Mouse (Mus musculus) neural tube, embryonic 13.5 days (tissue): ENCODE measurements around the gene Fli1. TPM values are rescaled to one million over a fixed set of nuclear protein-coding genes. Genes with fewer than 3 reads are reported as not detected.
A peak's percentile ranks its signal among the peaks of the same experiment; 100 is the strongest.

Experiments used
- ATAC-seq: fragments of 200-750 bp; cut with Nextera tagmentation; 2 replicates; pipeline ENCODE4 v1.8.0; 2017; ENCODE audit warnings: low read depth, mild to moderate bottlenecking, moderate TSS enrichment, moderate library complexity
- H3K27ac ChIP-seq: fragments of 300-500 bp; sonication (generic); replicated peaks from 2 replicates; pipeline ENCODE4 v1.5.1; 2015; ENCODE audit warnings: moderate library complexity, mild to moderate bottlenecking, inconsistent platforms
- H3K27me3 ChIP-seq: fragments of 300-500 bp; sonication (generic); 2 replicates; pipeline ENCODE4 v1.6.1; 2015; ENCODE audit warnings: mild to moderate bottlenecking, inconsistent platforms
- H3K36me3 ChIP-seq: fragments of 300-500 bp; sonication (generic); 2 replicates; pipeline ENCODE4 v1.6.1; 2015; ENCODE audit warnings: mild to moderate bottlenecking, inconsistent platforms
- H3K4me1 ChIP-seq: fragments of 300-500 bp; sonication (generic); replicated peaks from 2 replicates; pipeline ENCODE4 v1.6.1; 2015; ENCODE audit warnings: inconsistent platforms
- H3K4me2 ChIP-seq: fragments of 300-500 bp; sonication (generic); 2 replicates; pipeline ENCODE4 v1.6.1; 2015; ENCODE audit warnings: inconsistent platforms, mild to moderate bottlenecking, moderate library complexity
- H3K4me3 ChIP-seq: fragments of 300-500 bp; sonication (generic); 2 replicates; pipeline ENCODE4 v1.5.1; 2015; ENCODE audit warnings: mild to moderate bottlenecking, inconsistent platforms
- H3K9ac ChIP-seq: fragments of 300-500 bp; sonication (generic); 2 replicates; pipeline ENCODE4 v1.6.1; 2015; ENCODE audit warnings: moderate library complexity, mild to moderate bottlenecking, inconsistent platforms
- H3K9me3 ChIP-seq: fragments of 300-500 bp; sonication (generic); 2 replicates; pipeline ENCODE4 v1.6.1; 2016; ENCODE audit warnings: inconsistent platforms
- WGBS: fragments of 180-500 bp; shearing (Covaris S2); methylation state at CpG from one replicate; pipeline ENCODE4 v1.1.7; 2015; 5-methylcytosine and 5-hydroxymethylcytosine counted together
- polyA plus RNA-seq: library from polyadenylated mRNA; unstranded; fragments of >200 nt; fragmentation: Nextera tagmentation; extraction: Ambion mirVana; gene quantifications from 2 replicates; pipeline ENCODE4 v1.2.1, GENCODE M21; 2015

Fli1 gene
- polyA plus RNA-seq, 1 experiment from 2014 or later, result 10.1 TPM

DNA sequence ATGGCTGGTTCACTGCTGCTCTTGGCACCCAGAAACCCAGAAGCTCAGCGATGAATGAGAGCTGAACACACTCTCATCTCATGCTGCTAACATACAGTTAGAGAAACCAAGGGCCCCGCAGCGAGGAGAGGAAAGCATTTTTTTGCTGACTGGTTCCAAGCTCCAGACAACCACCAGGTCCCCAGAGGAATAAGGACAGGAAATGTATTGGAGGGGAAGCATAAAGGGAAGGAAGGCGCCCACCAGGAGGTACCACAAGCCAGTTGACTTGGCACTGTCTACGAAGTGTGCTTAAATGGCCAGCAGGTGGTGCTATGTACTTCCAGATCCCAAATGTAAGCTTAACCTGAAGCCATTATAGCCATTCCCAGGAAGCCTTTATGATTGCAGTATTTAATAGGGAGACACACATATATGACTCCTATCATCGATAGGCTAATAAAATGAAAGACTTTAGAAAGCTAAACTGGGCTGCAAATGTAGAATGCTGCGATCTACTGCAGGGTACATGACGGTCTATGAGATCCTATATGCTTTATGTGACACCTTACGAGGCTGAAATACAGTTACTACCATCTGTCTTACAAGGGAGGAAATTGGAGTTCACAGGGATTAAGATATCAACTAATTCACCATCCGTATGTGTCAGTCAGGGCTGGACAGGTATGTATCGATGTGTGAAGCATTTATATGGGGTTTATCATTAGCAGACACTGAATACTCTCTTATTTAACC lies 137.3 kb downstream of the Fli1 start:
- Histone ChIP-seq H3K4me3 (no peak overlapping the region), H3K27ac (no peak overlapping the region), H3K27me3 (peaks cover 28% of the 10 kb centered on the region), H3K9me3 (no peaks in the 10 kb centered on the region), H3K4me2 (no peak overlapping the region), H3K36me3 (no peaks in the 10 kb centered on the region), H3K9ac (no peak overlapping the region), H3K4me1 (peaks cover 14% of the 10 kb centered on the region)
- peak; percentile 73 for ATAC-seq
- 38% methylated on average over 11 of the region's 11 CpGs for WGBS

DNA sequence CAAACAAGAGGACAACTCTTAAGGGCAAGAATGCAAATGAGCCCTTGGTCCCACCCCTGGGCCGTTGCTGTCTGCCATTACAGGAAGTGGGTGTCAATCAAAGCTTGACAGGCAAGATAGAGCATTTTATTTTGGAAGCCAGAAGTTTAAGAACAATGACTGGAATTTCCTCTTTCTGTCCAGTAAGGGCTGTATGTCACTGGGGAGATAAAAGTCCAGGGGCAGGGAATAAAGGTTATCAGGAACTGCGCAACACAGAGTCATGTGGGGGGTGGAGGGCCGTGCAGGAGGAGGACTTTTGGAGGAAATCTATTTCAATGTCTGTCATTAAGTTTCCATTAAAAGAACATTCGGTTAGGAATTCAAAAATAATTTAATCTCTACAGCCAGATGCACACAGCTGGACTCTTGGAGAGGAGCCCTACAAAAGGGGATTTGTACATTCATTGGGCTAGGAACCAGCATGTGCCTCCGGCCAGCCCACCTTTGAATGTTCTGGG lies 141.9 kb downstream of the Fli1 start:
- WGBS, result 65% methylated on average over 5 of the region's 5 CpGs
- no peak overlapping the region for H3K4me3 ChIP-seq
- ATAC-seq, result no peak
- H3K4me1 ChIP-seq, result no peaks in the 10 kb centered on the region
- no peak overlapping the region for H3K4me2 ChIP-seq
- no peaks in the 10 kb centered on the region for H3K27me3 ChIP-seq
- no peak overlapping the region for H3K9ac ChIP-seq
- H3K36me3 ChIP-seq, result no peaks in the 10 kb centered on the region
- H3K27ac ChIP-seq, result 0 out of 2 replicates have a peak overlapping the region, but pooled peaks have one; percentile 5
- no peaks in the 10 kb centered on the region for H3K9me3 ChIP-seq

DNA sequence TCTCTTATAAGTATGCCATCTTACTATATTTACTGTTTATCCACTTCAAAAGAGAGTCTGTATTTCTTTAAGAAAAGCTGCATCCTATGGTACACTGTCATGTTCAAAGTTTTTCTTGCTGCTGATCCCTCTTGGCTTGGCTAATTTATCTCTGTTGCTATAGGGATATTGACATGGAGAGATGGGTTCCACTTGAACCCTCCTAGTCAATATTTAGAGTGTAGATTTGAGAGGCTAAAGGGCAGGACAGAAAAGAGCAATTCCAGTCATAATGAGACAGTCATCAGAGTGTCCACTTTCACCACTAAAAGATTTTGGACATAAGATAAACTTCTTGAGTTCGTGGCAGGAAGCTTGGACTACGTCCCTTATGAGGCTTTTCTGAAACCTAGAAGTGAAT lies 142.4 kb downstream of the Fli1 start:
- no peaks in the 10 kb centered on the region for H3K27me3 ChIP-seq
- H3K9ac ChIP-seq, result no peak overlapping the region
- no peak overlapping the region for H3K4me2 ChIP-seq
- 85% methylated on average over 2 of the region's 2 CpGs for WGBS
- H3K27ac ChIP-seq, result no peak overlapping the region
- no peaks in the 10 kb centered on the region for H3K4me1 ChIP-seq
- H3K9me3 ChIP-seq, result no peaks in the 10 kb centered on the region
- no peaks in the 10 kb centered on the region for H3K36me3 ChIP-seq
- ATAC-seq, result no peak
- H3K4me3 ChIP-seq, result no peak overlapping the region

DNA sequence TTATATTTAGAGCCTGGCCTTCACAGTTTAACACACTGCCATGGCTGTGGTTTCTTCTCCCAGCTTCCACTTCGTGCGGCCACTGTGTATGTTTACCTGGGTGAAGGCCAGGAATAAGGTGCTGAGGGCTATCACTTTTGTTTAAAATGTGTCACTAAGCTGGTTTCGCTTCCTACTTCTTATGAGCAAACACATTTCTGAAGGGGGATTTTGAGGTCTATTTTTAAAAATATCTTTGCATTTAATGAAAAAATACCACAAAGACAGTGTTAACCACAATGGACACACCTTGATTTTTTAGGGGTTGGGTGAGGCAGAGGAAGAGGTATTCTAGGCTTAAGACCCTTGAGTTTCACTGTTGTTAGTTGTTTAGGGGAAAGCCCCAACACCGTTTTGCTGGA lies 147.9 kb downstream of the Fli1 start:
- Histone ChIP-seq H3K27ac (no peak overlapping the region), H3K36me3 (no peaks in the 10 kb centered on the region), H3K4me2 (no peak overlapping the region), H3K4me1 (no peaks in the 10 kb centered on the region), H3K4me3 (no peak overlapping the region), H3K9ac (no peak overlapping the region), H3K9me3 (no peaks in the 10 kb centered on the region), H3K27me3 (no peaks in the 10 kb centered on the region)
- ATAC-seq, result no peak
- 88% methylated on average over 4 of the region's 4 CpGs for WGBS

DNA sequence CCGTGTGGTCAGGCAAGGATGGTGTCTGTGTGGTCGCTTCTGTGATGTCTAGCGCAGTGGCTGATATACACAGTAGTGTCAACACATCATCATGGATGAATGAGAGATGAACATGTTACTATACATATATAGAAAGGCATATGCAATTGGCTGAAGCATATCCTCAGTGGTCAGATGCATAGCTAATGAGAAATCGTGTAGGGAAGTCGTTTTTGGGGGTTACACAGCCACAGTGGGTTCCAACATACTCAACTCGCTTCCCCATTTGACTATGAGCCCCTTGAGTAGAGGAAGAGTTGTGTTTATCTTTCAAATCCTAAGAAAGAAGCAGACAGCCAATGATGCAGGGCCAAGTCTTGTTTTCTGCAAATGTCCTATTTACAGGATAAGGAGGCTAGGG lies 149.9 kb downstream of the Fli1 start:
- WGBS, result 85% methylated on average over 6 of the region's 6 CpGs
- no peaks in the 10 kb centered on the region for H3K36me3 ChIP-seq
- H3K4me1 ChIP-seq, result no peaks in the 10 kb centered on the region
- no peak overlapping the region for H3K9ac ChIP-seq
- no peak for ATAC-seq
- no peak overlapping the region for H3K27ac ChIP-seq
- no peaks in the 10 kb centered on the region for H3K9me3 ChIP-seq
- H3K4me3 ChIP-seq, result no peak overlapping the region
- H3K4me2 ChIP-seq, result no peak overlapping the region
- no peaks in the 10 kb centered on the region for H3K27me3 ChIP-seq

DNA sequence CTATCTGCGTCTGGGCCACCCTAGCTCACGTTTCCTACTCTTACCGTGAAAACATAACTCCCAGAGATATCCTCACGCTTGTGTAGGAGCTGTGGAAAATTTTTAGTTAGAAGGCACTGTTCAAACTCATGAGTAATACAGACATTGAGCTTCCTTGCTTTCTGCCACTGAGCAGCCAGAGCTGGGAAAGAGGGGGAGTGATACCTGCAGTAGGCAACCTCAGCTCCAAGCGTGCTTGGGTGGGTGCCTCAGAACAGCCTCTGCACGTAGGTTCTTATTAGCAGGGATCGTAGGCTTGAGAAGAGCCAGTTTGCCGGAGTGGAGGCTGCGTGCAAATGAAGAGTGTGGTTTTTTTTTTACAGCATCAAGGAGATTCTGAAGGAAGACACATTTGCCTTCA lies 151.0 kb downstream of the Fli1 start:
- no peak overlapping the region for H3K4me2 ChIP-seq
- ATAC-seq, result no peak
- H3K9ac ChIP-seq, result no peak overlapping the region
- H3K4me3 ChIP-seq, result no peak overlapping the region
- WGBS, result 93% methylated on average over 9 of the region's 9 CpGs
- H3K9me3 ChIP-seq, result no peaks in the 10 kb centered on the region
- H3K27ac ChIP-seq, result no peak overlapping the region
- no peaks in the 10 kb centered on the region for H3K27me3 ChIP-seq
- H3K36me3 ChIP-seq, result no peaks in the 10 kb centered on the region
- no peaks in the 10 kb centered on the region for H3K4me1 ChIP-seq

DNA sequence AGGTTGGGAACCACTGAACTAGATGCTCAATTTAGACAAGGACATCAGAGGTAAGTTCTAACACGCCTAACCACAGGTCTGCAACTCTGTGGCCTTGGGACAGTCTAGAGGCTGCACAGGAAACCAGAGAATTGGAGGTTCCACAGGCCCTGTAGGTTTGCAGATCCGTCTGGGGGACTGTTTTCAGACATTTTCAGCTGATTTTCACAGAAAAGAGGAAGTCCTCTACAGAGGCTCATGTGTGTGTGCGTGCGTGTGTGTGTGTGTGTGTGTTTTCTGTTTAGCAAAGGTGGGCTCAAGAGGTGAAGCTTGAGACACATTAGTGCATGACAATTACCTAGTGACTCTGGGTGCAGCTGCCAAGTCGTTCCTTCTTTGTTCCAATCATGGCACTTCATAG lies 151.6 kb downstream of the Fli1 start:
- Histone ChIP-seq H3K4me1 (no peaks in the 10 kb centered on the region), H3K36me3 (no peaks in the 10 kb centered on the region), H3K4me2 (no peak overlapping the region), H3K27me3 (no peaks in the 10 kb centered on the region), H3K9ac (no peak overlapping the region), H3K4me3 (no peak overlapping the region), H3K27ac (no peak overlapping the region), H3K9me3 (no peaks in the 10 kb centered on the region)
- ATAC-seq, result no peak
- 91% methylated on average over 5 of the region's 5 CpGs for WGBS

DNA sequence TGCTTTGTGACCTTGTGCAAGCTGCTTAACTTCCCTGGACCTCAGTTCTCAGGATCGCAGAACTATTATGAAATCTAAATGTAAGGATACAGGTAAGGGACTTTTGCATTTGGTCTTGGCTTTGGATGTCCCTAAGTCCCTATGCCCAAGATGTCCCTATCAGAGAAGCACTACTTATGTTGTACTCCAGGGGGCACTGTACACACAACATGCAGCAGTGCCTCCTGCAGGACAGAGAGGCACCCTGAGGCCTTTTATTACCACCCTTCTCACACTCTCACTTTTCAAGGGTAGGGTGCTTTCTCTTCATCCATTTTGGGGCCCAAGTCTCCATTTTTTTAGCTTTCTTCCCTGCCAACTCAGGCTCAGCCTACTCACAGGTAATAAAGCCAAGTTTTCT lies 154.5 kb downstream of the Fli1 start:
- Histone ChIP-seq H3K27me3 (no peaks in the 10 kb centered on the region), H3K9me3 (no peaks in the 10 kb centered on the region), H3K4me2 (no peak overlapping the region), H3K27ac (no peak overlapping the region), H3K4me3 (no peak overlapping the region), H3K36me3 (no peaks in the 10 kb centered on the region), H3K4me1 (no peaks in the 10 kb centered on the region), H3K9ac (no peak overlapping the region)
- no peak for ATAC-seq
- WGBS, result 95% methylated on average over 1 of the region's 1 CpGs

DNA sequence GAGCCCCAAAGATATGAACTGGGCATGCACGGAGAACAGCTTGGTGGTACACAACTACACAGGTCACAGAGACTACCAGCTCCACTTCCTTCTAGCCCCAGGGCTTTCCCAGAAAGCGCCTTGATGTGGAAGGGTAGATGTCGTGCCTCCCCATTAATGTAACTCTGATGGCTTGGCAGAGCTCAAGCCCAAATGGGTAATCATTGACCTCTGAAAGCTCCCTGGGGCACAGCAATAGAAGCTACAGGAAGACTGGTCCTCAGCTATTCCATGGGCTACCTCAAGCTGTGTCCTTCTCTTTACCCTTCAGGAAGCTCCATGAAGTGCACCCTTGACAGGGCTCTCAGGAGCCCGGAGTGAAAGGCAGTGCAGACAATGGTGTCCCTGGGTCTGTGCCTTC lies 157.8 kb downstream of the Fli1 start:
- no peaks in the 10 kb centered on the region for H3K27me3 ChIP-seq
- ATAC-seq, result no peak
- no peaks in the 10 kb centered on the region for H3K9me3 ChIP-seq
- no peak overlapping the region for H3K9ac ChIP-seq
- H3K4me2 ChIP-seq, result no peak overlapping the region
- no peak overlapping the region for H3K4me3 ChIP-seq
- H3K4me1 ChIP-seq, result no peaks in the 10 kb centered on the region
- 75% methylated on average over 4 of the region's 4 CpGs for WGBS
- no peak overlapping the region for H3K27ac ChIP-seq
- H3K36me3 ChIP-seq, result no peaks in the 10 kb centered on the region

DNA sequence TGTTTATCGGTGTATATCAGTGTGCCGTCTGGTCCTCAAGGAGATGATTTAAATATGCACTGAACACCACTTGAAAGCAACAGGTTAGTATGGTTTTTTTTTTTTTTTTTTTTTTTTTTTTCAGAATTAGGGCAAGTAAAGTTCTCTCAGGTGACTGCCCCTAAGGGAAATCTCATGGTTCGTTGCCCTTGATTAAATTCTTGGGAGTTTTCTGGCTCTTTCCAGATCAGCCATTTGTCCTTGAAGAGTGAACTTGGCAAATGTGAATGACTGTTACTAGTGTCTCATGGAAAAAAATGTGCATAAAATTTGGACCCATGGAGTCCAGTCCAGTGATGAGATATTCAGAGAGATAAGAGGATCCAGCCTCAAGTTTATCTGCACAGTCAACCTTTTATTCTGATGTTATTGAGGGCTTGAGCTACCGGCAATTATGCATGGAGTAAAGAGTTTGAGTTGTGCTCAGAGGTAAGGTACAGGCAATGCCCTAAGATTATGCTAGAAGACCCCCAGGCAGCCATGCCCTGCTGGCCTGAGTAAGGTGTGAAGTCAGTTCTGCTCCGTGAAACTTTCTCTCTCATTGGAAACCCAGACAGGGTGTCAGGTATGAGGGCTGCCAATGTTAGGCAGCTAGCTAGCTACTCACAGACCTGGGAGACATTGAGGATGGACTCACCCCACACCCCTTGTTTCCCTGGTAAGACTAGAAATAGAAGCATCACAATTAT lies 165.6 kb downstream of the Fli1 start:
- Histone ChIP-seq H3K9me3 (no peaks in the 10 kb centered on the region), H3K36me3 (no peaks in the 10 kb centered on the region), H3K27ac (no peak overlapping the region), H3K9ac (no peak overlapping the region), H3K4me1 (no peaks in the 10 kb centered on the region), H3K4me3 (no peak overlapping the region), H3K4me2 (no peak overlapping the region), H3K27me3 (no peaks in the 10 kb centered on the region)
- 86% methylated on average over 5 of the region's 5 CpGs for WGBS
- no peak for ATAC-seq

DNA sequence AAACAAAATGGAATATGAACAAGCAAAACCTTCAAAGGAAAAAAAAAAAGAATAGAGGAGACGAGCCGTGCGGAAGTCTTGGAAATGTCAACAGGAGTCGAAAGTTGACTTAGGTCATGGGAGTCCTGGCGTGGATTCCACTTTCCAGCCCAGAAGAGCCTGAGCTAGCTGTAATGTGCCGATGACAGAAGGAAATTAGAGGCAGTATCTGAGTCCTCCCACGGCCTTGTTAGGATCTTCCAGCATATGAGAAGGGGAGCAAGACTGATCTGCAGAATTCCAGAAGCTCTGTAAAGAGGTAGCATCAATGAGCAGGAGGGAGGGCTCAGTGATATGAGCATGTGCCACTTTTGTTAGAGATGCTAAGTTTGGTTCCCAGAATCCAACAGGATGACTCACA lies 166.6 kb downstream of the Fli1 start:
- Histone ChIP-seq H3K9me3 (no peaks in the 10 kb centered on the region), H3K36me3 (no peaks in the 10 kb centered on the region), H3K4me1 (no peaks in the 10 kb centered on the region), H3K9ac (no peak overlapping the region), H3K4me3 (no peak overlapping the region), H3K4me2 (no peak overlapping the region), H3K27ac (no peak overlapping the region), H3K27me3 (no peaks in the 10 kb centered on the region)
- 89% methylated on average over 7 of the region's 7 CpGs for WGBS
- ATAC-seq, result no peak

DNA sequence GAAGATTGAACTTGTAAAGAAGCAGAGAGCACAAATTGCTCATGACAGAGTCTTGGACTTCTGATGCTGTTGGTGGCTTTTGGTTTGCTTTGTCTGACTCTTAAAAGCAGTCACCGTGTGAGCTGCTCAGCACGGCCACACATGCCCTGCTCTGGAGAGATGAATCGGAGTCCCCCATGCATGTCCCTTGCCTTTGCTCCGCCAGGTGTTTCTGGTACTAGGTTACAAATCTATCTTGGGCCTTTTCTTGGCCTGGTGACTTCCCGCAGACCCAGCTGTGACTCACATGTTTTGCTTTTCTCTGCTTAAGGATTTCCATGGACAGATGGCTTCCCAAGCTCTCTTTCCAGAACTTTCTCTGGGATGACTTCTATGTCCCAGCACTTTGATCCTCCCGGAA lies 169.0 kb downstream of the Fli1 start:
- Histone ChIP-seq H3K4me3 (no peak overlapping the region), H3K27me3 (no peaks in the 10 kb centered on the region), H3K27ac (no peak overlapping the region), H3K9ac (no peak overlapping the region), H3K4me1 (peaks cover 10% of the 10 kb centered on the region), H3K4me2 (no peak overlapping the region), H3K36me3 (no peaks in the 10 kb centered on the region), H3K9me3 (no peaks in the 10 kb centered on the region)
- no peak for ATAC-seq
- WGBS, result 94% methylated on average over 6 of the region's 6 CpGs
